In genomic region chr12:84500528-84501263, GRCm38 (mm10) we compare ENCODE assay signal across 17 mouse cellular contexts. TPM values are rescaled to one million over a fixed set of nuclear protein-coding genes. Genes with fewer than 3 reads are reported as not detected.
DNase-seq lines count a peak whose midpoint lies in the region; ATAC-seq lines count a peak whose summit lies in the region.
"Had no signal": no experiment of that assay in that cellular context is flagged by ENCODE, and none has a peak within 500 bp of the region (broad histone marks: within the 10 kb centered on the region; RNA-seq: fewer than 3 reads in every experiment).

No protein-coding gene starts in this region.

- H3K36me3 ChIP-seq in heart, embryonic 13.5 days: no peaks in the 10 kb centered on the region
- 0 out of 2 replicates have a peak, but pooled peaks cover 4% of the 10 kb centered on the region for H3K36me3 ChIP-seq in embryonic facial prominence, embryonic 10.5 days (replicated peaks)
- no peaks in the 10 kb centered on the region for H3K36me3 ChIP-seq in hindbrain, embryonic 16.5 days (ENCODE audit: control insufficient read depth, insufficient read depth, low read length)
- H3K36me3 ChIP-seq in neural tube, embryonic 13.5 days: no peaks in the 10 kb centered on the region
- H3K36me3 ChIP-seq: limb, embryonic 10.5 days had no signal

- no peak for DNase-seq in heart, postnatal 25 days (ENCODE audit: low spot score)
- DNase-seq in embryonic facial prominence, embryonic 10.5 days (ENCODE audit: low spot score): peak; percentile 17
- no peak for DNase-seq in right cerebral cortex, adult 2 months (ENCODE audit: low spot score in 2 of 2)
- DNase-seq in yolk sac, embryonic 10.5 days (ENCODE audit: low spot score): no peak
- DNase-seq in right cerebral cortex, postnatal 4 days: no peak
- DNase-seq: adrenal gland, postnatal 36 days; B cell, adult 2 months; heart, adult 2 months; heart, postnatal 10 days; kidney, adult 18-20 months; kidney, postnatal 4 days; layer of hippocampus, postnatal 36 days; lung, postnatal 4 days had no signal

- peak overlapping the region; percentile 26; the same call in 1 of the 2 replicates for H3K9ac ChIP-seq in heart, embryonic 13.5 days
- H3K9ac ChIP-seq in hindbrain, embryonic 16.5 days (ENCODE audit: low read depth, low read length): no peak overlapping the region
- H3K9ac ChIP-seq in neural tube, embryonic 13.5 days: no peak overlapping the region

- H3K4me3 ChIP-seq in heart, embryonic 13.5 days: no peak overlapping the region
- H3K4me3 ChIP-seq in embryonic facial prominence, embryonic 10.5 days: no peak overlapping the region
- no peak overlapping the region for H3K4me3 ChIP-seq in hindbrain, embryonic 16.5 days (ENCODE audit: low read length)
- H3K4me3 ChIP-seq in neural tube, embryonic 13.5 days: no peak overlapping the region
- H3K4me3 ChIP-seq: heart, adult 2 months; limb, embryonic 10.5 days had no signal

- no peak overlapping the region for H3K27ac ChIP-seq in heart, embryonic 13.5 days (replicated peaks)
- no peak overlapping the region for H3K27ac ChIP-seq in embryonic facial prominence, embryonic 10.5 days (replicated peaks)
- H3K27ac ChIP-seq in hindbrain, embryonic 16.5 days (ENCODE audit: low read depth, low read length): no peak overlapping the region
- peak overlapping the region; percentile 63 for H3K27ac ChIP-seq in neural tube, embryonic 13.5 days (replicated peaks)
- H3K27ac ChIP-seq: heart, adult 2 months; limb, embryonic 10.5 days had no signal

- peaks cover 6% of the 10 kb centered on the region for H3K4me1 ChIP-seq in heart, embryonic 13.5 days
- H3K4me1 ChIP-seq in embryonic facial prominence, embryonic 10.5 days: peaks cover 9% of the 10 kb centered on the region
- H3K4me1 ChIP-seq in hindbrain, embryonic 16.5 days (ENCODE audit: control insufficient read depth, insufficient read depth, low read depth, low read length): peaks cover 4% of the 10 kb centered on the region; the same call in 1 of the 2 replicates
- peaks cover 19% of the 10 kb centered on the region for H3K4me1 ChIP-seq in neural tube, embryonic 13.5 days (replicated peaks)

- ATAC-seq in heart, embryonic 13.5 days (ENCODE audit: extremely low read depth, insufficient number of reproducible peaks, low FRiP score, low TSS enrichment): no peak
- peak; percentile 45; the same call in 1 of the 2 replicates for ATAC-seq in hindbrain, embryonic 16.5 days
- peak; percentile 74 for ATAC-seq in neural tube, embryonic 13.5 days (ENCODE audit: low read depth)

- no peaks in the 10 kb centered on the region for H3K9me3 ChIP-seq in heart, embryonic 13.5 days
- no peaks in the 10 kb centered on the region for H3K9me3 ChIP-seq in embryonic facial prominence, embryonic 10.5 days
- no peaks in the 10 kb centered on the region for H3K9me3 ChIP-seq in hindbrain, embryonic 16.5 days (ENCODE audit: control insufficient read depth, low read length)
- H3K9me3 ChIP-seq in neural tube, embryonic 13.5 days: no peaks in the 10 kb centered on the region
- H3K9me3 ChIP-seq: limb, embryonic 10.5 days had no signal

- intact Hi-C loops in heart, postnatal 25 days (cut with DNase I): no loop called here

- no peak overlapping the region for H3K4me2 ChIP-seq in heart, embryonic 13.5 days
- H3K4me2 ChIP-seq in hindbrain, embryonic 16.5 days (ENCODE audit: low read length): no peak overlapping the region
- peak overlapping the region; percentile 15; the same call in 1 of the 2 replicates for H3K4me2 ChIP-seq in neural tube, embryonic 13.5 days

- 64% methylated on average over 8 of the region's 8 CpGs for WGBS in heart, embryonic 13.5 days
- WGBS in embryonic facial prominence, embryonic 10.5 days: 59% methylated on average over 8 of the region's 8 CpGs
- WGBS in hindbrain, embryonic 16.5 days: 47% methylated on average over 8 of the region's 8 CpGs
- WGBS in neural tube, embryonic 13.5 days: 44% methylated on average over 8 of the region's 8 CpGs

- no peaks in the 10 kb centered on the region for H3K27me3 ChIP-seq in heart, embryonic 13.5 days (replicated peaks)
- H3K27me3 ChIP-seq in embryonic facial prominence, embryonic 10.5 days (replicated peaks; ENCODE audit: low read depth, poor library complexity, severe bottlenecking): no peaks in the 10 kb centered on the region
- no peaks in the 10 kb centered on the region for H3K27me3 ChIP-seq in hindbrain, embryonic 16.5 days (replicated peaks; ENCODE audit: control insufficient read depth, insufficient read depth, low read length)
- H3K27me3 ChIP-seq in neural tube, embryonic 13.5 days: peaks cover 11% of the 10 kb centered on the region

RNA-seq across cellular contexts. Expression of gene Lin52, which starts 49.5 kb away (rescaled TPM):
- polyA plus RNA-seq in heart, embryonic 13.5 days (2015; fragmentation: Nextera tagmentation; extraction: Ambion mirVana): 12.9 and 13.5 TPM in 2 replicates
- 10 to 100 TPM; 10.2 to 12.2 TPM for total RNA-seq in heart, postnatal 25 days (2021)
- polyA plus RNA-seq in embryonic facial prominence, embryonic 10.5 days (2016; fragmentation: Nextera tagmentation; extraction: Ambion mirVana): 28.4 and 28.6 TPM in 2 replicates
- polyA plus RNA-seq in hindbrain, embryonic 16.5 days (2015; fragmentation: Nextera tagmentation; extraction: Ambion mirVana): 31.9 and 32.4 TPM in 2 replicates
- 31.7 and 33.6 TPM in 2 replicates for polyA plus RNA-seq in neural tube, embryonic 13.5 days (2015; fragmentation: Nextera tagmentation; extraction: Ambion mirVana)

RNA-seq across cellular contexts. Expression of gene Aldh6a1, which starts 49.9 kb away (rescaled TPM):
- 36.1 and 38.5 TPM in 2 replicates for polyA plus RNA-seq in heart, embryonic 13.5 days (2015; fragmentation: Nextera tagmentation; extraction: Ambion mirVana)
- total RNA-seq in heart, postnatal 25 days (2021): 100 to 1,000 TPM; 178 to 183 TPM
- polyA plus RNA-seq in embryonic facial prominence, embryonic 10.5 days (2016; fragmentation: Nextera tagmentation; extraction: Ambion mirVana): 16.0 and 18.2 TPM in 2 replicates
- polyA plus RNA-seq in hindbrain, embryonic 16.5 days (2015; fragmentation: Nextera tagmentation; extraction: Ambion mirVana): 41.3 and 41.8 TPM in 2 replicates
- polyA plus RNA-seq in neural tube, embryonic 13.5 days (2015; fragmentation: Nextera tagmentation; extraction: Ambion mirVana): 31.5 and 31.9 TPM in 2 replicates
